Mouse (Mus musculus): Measurements from ENCODE around the gene Map2k2. TPM values are rescaled to one million over a fixed set of nuclear protein-coding genes. Genes with fewer than 3 reads are reported as not detected.

Gene Map2k2
- polyA plus RNA-seq, 1 experiment from 2014 or later, result 118 TPM

DNA sequence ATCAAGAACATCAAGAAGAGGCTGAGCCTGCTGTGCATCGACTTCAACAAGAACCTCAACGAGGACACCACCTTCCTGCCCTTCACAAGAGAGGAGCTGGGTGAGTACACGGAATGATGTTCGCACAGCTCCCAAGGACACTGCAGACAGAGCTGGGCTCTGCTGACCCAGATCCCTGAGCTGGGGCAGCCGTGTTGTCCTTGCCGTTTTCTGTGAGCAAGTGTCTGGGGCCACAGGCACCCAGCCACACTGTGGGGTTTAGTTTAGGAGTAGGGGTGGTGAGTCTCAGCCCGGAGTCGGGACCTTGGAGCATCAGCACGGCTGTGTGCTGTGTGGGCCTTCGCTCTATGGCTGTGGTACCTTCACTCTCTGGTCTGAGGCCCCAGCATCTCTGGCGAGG is 27.8 kb upstream of the Map2k2 start:
- Histone ChIP-seq H3K4me3 (ENCODE audit: low read depth, low read length) (no peak overlapping the region), H3K9me3 (ENCODE audit: low read length) (no peaks in the 10 kb centered on the region), H3K9ac (replicated peaks; ENCODE audit: low read depth) (no peak overlapping the region), H3K4me2 (replicated peaks; ENCODE audit: low read depth, low read length) (no peak overlapping the region), H3K27me3 (replicated peaks; ENCODE audit: insufficient read depth, low read length) (no peaks in the 10 kb centered on the region), H3K27ac (ENCODE audit: low read length) (no peak overlapping the region), H3K4me1 (ENCODE audit: insufficient read depth, low read depth, low read length) (no peaks in the 10 kb centered on the region), H3K36me3 (ENCODE audit: insufficient read depth, low read length) (0 out of 2 replicates have a peak, but pooled peaks cover 8% of the 10 kb centered on the region)
- no peak for ATAC-seq
- WGBS, result 87% methylated on average over 11 of the region's 11 CpGs
- TF ChIP-seq EP300 (IDR thresholded peaks at IDR 0.05) (no peak), CTCF (IDR thresholded peaks at IDR 0.05) (no peak)
- DNase-seq (ENCODE audit: low spot score), result no peak

- 91% methylated on average over 31 of the region's 31 CpGs for WGBS
Observed at GRCm38 (mm10) chr10:81080008-81080655, 25.6 kb upstream of the Map2k2 start.

GRCm38 (mm10) chr10:81082168-81082960 is 23.4 kb upstream of the Map2k2 start:
- TF ChIP-seq CTCF (IDR thresholded peaks at IDR 0.05) (peak; percentile 92), EP300 (IDR thresholded peaks at IDR 0.05) (no peak)
- no peak overlapping the region for H3K27ac ChIP-seq (ENCODE audit: low read length)
- H3K9ac ChIP-seq (replicated peaks; ENCODE audit: low read depth), result no peak overlapping the region
- no peak overlapping the region for H3K4me2 ChIP-seq (replicated peaks; ENCODE audit: low read depth, low read length)
- 72% methylated on average over 7 of the region's 7 CpGs for WGBS
- ATAC-seq (peak; percentile 60), DNase-seq (ENCODE audit: low spot score) (peak; percentile 77)
- no peak overlapping the region for H3K4me3 ChIP-seq (ENCODE audit: low read depth, low read length)
- H3K4me1 ChIP-seq (ENCODE audit: insufficient read depth, low read depth, low read length), result no peaks in the 10 kb centered on the region
- H3K27me3 ChIP-seq (replicated peaks; ENCODE audit: insufficient read depth, low read length), result no peaks in the 10 kb centered on the region
- no peaks in the 10 kb centered on the region for H3K9me3 ChIP-seq (ENCODE audit: low read length)
- 0 out of 2 replicates have a peak, but pooled peaks cover 4% of the 10 kb centered on the region for H3K36me3 ChIP-seq (ENCODE audit: insufficient read depth, low read length)

More at GRCm38 (mm10) chr10:81080008-81080655, 25.6 kb upstream of the Map2k2 start:
- ATAC-seq (no peak), DNase-seq (ENCODE audit: low spot score) (no peak)
- no peaks in the 10 kb centered on the region for H3K9me3 ChIP-seq (ENCODE audit: low read length)
- H3K27ac ChIP-seq (ENCODE audit: low read length), result no peak overlapping the region
- no peaks in the 10 kb centered on the region for H3K27me3 ChIP-seq (replicated peaks; ENCODE audit: insufficient read depth, low read length)
- no peak overlapping the region for H3K9ac ChIP-seq (replicated peaks; ENCODE audit: low read depth)
- 0 out of 2 replicates have a peak, but pooled peaks cover 8% of the 10 kb centered on the region for H3K36me3 ChIP-seq (ENCODE audit: insufficient read depth, low read length)
- no peak for TF ChIP-seq EP300 (IDR thresholded peaks at IDR 0.05)
- TF ChIP-seq CTCF (IDR thresholded peaks at IDR 0.05), result no peak
- H3K4me1 ChIP-seq (ENCODE audit: insufficient read depth, low read depth, low read length), result no peaks in the 10 kb centered on the region
- no peak overlapping the region for H3K4me3 ChIP-seq (ENCODE audit: low read depth, low read length)
- no peak overlapping the region for H3K4me2 ChIP-seq (replicated peaks; ENCODE audit: low read depth, low read length)

DNA sequence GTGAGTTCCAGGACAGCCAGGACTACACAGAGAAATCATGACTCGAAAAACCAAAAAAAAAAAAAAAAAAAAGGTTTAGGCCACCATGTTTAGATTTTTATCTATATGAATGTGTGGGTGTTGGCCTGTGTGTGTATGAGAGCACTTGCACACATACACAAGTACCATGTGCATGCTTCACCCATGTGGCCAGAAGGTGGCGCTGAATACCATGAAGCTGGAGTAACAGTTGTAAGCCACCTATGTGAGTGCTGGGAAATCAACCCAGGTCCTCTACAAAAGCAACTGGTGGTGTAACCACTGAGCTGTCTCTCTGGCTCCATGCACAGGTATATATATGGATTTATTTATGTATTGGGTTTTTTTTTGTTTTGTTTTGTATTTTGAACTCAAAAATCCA is 18.7 kb upstream of the Map2k2 start:
- TF ChIP-seq EP300 (IDR thresholded peaks at IDR 0.05), result no peak
- peak; percentile 53 for TF ChIP-seq CTCF (IDR thresholded peaks at IDR 0.05)
- H3K36me3 ChIP-seq (ENCODE audit: insufficient read depth, low read length), result no peaks in the 10 kb centered on the region
- H3K4me1 ChIP-seq (ENCODE audit: insufficient read depth, low read depth, low read length), result no peaks in the 10 kb centered on the region
- H3K27ac ChIP-seq (ENCODE audit: low read length), result no peak overlapping the region
- no peaks in the 10 kb centered on the region for H3K9me3 ChIP-seq (ENCODE audit: low read length)
- no peak overlapping the region for H3K9ac ChIP-seq (replicated peaks; ENCODE audit: low read depth)
- no peak for ATAC-seq
- 38% methylated on average over 2 of the region's 2 CpGs for WGBS
- H3K4me2 ChIP-seq (replicated peaks; ENCODE audit: low read depth, low read length), result no peak overlapping the region
- DNase-seq (ENCODE audit: low spot score), result no peak
- no peaks in the 10 kb centered on the region for H3K27me3 ChIP-seq (replicated peaks; ENCODE audit: insufficient read depth, low read length)
- H3K4me3 ChIP-seq (ENCODE audit: low read depth, low read length), result no peak overlapping the region

GRCm38 (mm10) chr10:81089216-81089615 is 16.5 kb upstream of the Map2k2 start:
- Histone ChIP-seq H3K9ac (replicated peaks; ENCODE audit: low read depth) (no peak overlapping the region), H3K4me3 (ENCODE audit: low read depth, low read length) (no peak overlapping the region), H3K4me1 (ENCODE audit: insufficient read depth, low read depth, low read length) (no peaks in the 10 kb centered on the region), H3K4me2 (replicated peaks; ENCODE audit: low read depth, low read length) (no peak overlapping the region), H3K27ac (ENCODE audit: low read length) (no peak overlapping the region), H3K27me3 (replicated peaks; ENCODE audit: insufficient read depth, low read length) (no peaks in the 10 kb centered on the region), H3K36me3 (ENCODE audit: insufficient read depth, low read length) (no peaks in the 10 kb centered on the region), H3K9me3 (ENCODE audit: low read length) (no peaks in the 10 kb centered on the region)
- no peak for TF ChIP-seq EP300 (IDR thresholded peaks at IDR 0.05)
- no peak for TF ChIP-seq CTCF (IDR thresholded peaks at IDR 0.05)
- ATAC-seq (no peak), DNase-seq (ENCODE audit: low spot score) (no peak)
- 53% methylated on average over 2 of the region's 2 CpGs for WGBS

DNA sequence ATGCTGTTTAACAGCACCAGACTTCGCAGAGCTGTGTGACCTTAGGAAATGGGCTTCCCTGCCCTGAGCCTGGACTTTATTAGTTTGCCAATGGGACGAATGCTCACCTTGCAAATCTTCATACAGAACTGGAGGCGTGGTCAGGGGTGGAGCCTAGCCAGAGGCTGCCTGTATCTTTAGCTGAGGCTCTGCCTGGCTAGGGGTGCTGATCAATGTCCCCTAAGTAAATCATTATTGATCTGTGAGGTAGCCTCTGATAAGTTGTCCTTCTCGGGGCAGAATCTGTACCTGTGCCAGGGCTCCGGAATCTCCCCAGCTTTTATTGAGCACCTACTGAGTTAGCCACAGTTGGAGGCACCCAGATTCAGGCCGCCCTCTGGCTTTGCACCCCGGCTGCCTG is 15.1 kb upstream of the Map2k2 start:
- Histone ChIP-seq H3K27ac (ENCODE audit: low read length) (no peak overlapping the region), H3K27me3 (replicated peaks; ENCODE audit: insufficient read depth, low read length) (no peaks in the 10 kb centered on the region), H3K36me3 (ENCODE audit: insufficient read depth, low read length) (no peaks in the 10 kb centered on the region), H3K4me1 (ENCODE audit: insufficient read depth, low read depth, low read length) (no peaks in the 10 kb centered on the region), H3K4me3 (ENCODE audit: low read depth, low read length) (no peak overlapping the region), H3K4me2 (replicated peaks; ENCODE audit: low read depth, low read length) (no peak overlapping the region), H3K9me3 (ENCODE audit: low read length) (no peaks in the 10 kb centered on the region), H3K9ac (replicated peaks; ENCODE audit: low read depth) (no peak overlapping the region)
- DNase-seq (ENCODE audit: low spot score) (no peak), ATAC-seq (no peak)
- TF ChIP-seq EP300 (IDR thresholded peaks at IDR 0.05) (no peak), CTCF (IDR thresholded peaks at IDR 0.05) (no peak)
- WGBS, result 64% methylated on average over 7 of the region's 7 CpGs
